Mouse (Mus musculus): ENCODE measurements around the gene Id1.

Gene Id1

GRCm38 (mm10) chr2:152736090-152736601, at the start of gene Id1:
Gene Id1 (plus strand): TSS chr2:152736251.
- DNase-seq: no peak

- no peak for DNase-seq
Measured at GRCm38 (mm10) chr2:152686399-152686798, 49.7 kb upstream of the Id1 start.

GRCm38 (mm10) chr2:152686806-152687267, 49.2 kb upstream of the Id1 start, which contains the start of gene Mcts2:
Gene Mcts2 (plus strand): TSS chr2:152687035.
- peak; percentile 93 for DNase-seq

GRCm38 (mm10) chr2:152691564-152692217, 44.4 kb upstream of the Id1 start:
- DNase-seq: no peak

DNA sequence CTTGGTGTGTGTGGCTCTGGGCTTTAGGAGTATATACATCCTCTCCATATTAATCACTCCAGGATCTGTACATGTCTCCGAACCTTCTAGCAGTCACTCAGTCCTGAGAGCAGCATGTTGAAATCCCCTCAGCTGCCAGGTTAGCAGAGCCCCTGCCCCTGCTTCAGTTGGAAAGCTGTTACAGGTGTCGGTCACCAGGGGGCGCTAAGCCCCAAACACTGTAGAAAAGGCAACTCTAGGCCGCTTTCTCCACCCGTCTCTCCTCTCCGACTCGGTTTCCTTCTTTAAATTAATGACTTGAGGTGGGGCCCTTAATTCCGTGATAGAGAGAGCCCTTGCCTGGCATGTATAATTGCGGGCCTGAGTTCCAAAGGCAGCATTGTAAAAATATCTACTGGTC, 42.8 kb upstream of the Id1 start:
- DNase-seq: peak; percentile 65

GRCm38 (mm10) chr2:152693735-152694134, 42.3 kb upstream of the Id1 start:
- DNase-seq: no peak

DNA sequence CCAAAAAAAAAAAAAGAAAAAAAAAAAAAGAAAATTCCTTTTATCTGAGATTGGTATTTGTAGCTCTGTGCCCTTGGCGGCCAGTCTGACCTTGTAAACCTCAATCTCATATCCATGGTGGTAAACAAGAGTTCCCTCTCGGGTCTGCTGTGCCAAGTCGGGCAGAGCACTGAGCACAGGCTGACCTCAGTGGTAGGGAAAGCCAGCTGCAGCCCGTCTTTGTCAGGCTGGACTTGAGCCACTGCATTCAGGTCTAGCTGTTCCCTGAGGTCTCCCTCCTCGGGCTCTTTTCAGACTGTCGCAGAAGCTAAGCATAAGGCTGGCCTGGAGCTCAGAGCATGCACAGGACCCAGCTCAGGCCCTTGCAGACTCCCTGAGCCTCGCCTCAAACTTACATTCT, 41.3 kb upstream of the Id1 start:
- no peak for DNase-seq

GRCm38 (mm10) chr2:152696016-152696415, 40.0 kb upstream of the Id1 start:
- DNase-seq: no peak

GRCm38 (mm10) chr2:152696476-152697164, 39.4 kb upstream of the Id1 start:
- DNase-seq: peak; percentile 93

- peak; percentile 39 for DNase-seq
Measured at GRCm38 (mm10) chr2:152700138-152700537, 35.9 kb upstream of the Id1 start.

DNA sequence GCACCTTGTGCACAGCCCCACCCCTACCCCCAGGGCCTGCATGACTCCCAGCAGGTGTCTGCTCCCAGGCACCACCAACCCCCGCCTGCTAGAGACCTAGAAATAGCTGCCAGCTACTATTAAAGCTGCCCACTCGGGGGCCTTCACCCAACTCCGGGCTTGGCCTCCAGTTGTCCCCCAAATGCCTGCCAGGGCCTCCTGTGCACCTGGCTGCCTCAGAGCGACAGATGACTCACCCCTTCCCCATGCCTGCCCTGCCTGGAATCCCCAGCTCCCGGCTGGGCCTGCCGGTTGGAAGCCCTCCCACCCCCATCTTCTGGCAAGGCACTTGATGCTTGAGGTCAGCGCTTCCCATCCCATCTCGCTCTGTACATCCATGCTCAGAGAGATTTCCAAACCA, 35.3 kb upstream of the Id1 start:
- peak; percentile 56 for DNase-seq

DNA sequence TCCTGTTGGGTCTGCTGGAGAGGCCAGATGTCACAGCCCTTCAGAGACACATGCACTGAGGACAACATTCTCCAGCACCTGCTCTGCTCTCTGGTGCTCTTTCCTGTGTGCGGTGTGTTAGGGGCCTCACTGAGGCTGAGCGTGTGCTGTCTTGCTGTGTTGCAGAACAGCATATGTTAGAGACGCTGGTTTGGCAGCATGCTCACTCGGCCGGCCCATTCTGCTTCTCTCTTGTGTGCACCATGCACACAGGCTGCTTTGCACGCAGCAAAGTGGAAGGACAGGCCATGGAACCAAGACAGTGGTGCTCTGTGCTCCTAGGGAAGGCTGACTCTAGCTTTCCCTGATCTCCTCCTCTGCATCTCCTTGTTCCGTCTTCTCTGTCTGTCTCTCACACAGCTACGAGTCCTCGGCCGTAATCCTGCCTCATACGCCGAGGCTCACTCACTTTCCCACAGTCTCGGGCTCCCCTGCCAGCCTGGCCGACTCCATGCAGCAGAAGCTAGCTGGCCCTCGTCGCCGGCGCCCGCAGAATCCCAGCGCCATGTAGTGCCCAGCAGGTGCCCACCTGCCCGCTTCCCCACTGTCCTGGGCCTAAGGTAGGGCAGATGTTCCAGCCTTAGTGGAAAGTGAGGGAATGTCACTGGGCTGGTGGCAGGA, 32.3 kb upstream of the Id1 start:
- peak; percentile 50 for DNase-seq

GRCm38 (mm10) chr2:152704256-152704605, 31.8 kb upstream of the Id1 start:
- DNase-seq: peak; percentile 72

DNA sequence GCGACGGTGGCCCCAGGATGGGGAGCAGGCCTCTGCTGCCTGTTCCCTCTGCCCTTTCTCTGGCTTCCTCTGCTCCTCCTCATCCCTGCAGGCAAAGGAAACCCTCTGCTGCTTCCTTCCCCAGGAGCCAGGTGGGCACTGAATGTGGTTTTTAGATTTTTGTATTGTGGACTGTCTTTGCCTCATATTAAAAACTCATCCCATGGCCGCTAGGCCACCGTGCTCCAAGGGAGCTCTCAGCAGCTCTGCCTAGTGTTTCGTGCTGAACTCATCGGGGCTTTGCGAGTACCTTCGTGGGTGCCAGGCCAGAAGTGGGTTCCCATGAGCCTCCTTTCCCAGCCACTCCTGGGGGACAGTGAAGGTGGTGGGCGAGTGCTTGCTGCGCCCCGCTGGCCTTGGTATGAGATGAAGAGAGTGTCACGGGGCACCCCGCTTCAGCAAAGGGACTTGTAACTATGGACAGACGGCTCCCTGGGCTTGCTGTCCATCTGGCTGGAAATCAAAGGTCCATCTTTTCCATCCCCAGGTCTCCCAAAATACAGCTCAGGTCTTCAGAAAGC, 31.2 kb upstream of the Id1 start:
- peak; percentile 40 for DNase-seq

DNA sequence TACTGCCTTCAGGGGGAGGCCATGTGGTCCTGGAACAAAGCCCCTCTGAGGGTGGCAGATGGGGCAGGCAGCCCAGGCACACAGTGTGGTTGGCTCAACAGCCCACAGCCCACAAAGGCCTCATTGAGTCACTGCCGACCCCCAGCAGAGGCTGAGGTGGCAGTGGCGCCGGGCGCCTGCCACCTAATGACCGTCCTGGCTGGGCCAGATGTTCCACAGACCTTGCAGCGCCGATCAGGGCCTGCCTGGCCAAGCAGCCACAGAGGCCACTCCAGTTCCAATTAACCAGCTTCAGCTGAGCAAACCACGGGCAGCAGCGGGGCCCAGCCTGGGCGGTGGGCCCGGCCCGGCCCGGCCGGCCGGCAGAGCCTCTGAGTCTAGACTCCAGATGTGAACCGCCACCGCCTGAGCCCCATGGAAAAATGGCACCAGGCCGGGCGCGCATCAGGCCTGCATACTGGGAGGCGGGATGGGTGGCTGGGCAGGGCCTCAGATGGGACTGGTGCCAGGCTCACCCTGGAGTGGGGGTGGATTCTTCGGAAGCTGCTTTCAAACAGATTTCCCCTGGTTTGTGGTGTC, 30.0 kb upstream of the Id1 start:
- DNase-seq: peak; percentile 57

DNA sequence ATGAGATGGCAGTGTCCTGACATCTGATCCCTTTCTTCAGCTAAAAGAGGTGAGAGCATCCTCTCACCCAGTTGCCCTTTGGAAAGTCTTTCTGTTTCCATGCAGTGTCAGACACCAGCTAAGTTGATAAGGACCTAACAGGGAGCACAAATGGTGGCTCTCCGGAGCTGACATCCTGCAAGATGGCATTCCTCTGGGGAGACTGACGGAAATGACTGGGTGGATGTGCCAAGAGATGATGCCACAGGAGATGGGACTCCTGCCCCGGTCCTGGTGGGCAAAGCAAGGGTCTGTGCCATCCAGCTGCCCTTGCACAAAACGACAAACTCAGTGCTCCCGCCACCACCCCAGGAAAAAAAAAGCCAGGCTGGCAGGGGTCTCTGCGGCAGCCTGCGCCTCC, 28.9 kb upstream of the Id1 start:
- no peak for DNase-seq

- DNase-seq: peak; percentile 67
Measured at GRCm38 (mm10) chr2:152707627-152708026, 28.4 kb upstream of the Id1 start.

GRCm38 (mm10) chr2:152709066-152709465, 27.0 kb upstream of the Id1 start:
- DNase-seq: no peak

GRCm38 (mm10) chr2:152716241-152716772, 19.7 kb upstream of the Id1 start:
- DNase-seq: no peak

DNA sequence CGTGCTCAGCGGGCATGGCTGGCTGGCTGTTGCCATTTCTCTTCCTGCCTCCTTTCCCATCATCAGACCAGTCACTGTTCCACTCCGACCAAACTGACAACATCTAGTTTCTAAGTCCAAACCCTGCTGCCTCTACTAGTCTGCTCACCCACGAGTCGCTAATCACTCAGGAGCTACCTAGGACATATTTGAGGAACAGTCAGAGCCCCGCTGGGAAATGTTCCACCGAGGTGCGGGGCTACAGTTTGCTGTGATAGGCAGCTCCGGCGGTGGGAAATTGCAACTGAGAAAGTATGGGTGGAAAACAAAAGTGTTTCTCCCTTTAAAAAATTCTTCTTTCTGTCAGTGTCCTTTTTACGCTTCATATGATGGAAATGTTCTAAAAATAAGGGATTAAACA, 18.4 kb upstream of the Id1 start:
- no peak for DNase-seq

DNA sequence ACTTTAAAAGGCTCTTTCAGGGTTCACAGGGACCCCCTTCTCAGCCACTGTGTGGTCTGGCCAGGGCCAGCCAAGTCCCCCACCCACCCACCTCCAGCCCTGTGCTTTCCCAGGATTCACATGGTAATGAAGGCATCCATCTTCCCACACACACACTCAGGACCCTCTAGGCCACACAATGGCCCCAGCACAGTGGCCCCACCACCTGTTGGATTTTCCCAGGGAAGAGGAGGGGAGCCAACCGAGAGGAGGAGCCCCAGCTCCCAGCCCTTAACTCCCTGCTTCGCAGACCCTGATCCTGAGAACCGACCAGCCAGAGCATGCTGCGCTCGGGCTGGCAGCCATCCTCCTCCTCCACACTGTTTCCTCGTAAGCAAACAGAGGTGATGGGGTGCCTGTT, 18.0 kb upstream of the Id1 start:
- DNase-seq: no peak

DNA sequence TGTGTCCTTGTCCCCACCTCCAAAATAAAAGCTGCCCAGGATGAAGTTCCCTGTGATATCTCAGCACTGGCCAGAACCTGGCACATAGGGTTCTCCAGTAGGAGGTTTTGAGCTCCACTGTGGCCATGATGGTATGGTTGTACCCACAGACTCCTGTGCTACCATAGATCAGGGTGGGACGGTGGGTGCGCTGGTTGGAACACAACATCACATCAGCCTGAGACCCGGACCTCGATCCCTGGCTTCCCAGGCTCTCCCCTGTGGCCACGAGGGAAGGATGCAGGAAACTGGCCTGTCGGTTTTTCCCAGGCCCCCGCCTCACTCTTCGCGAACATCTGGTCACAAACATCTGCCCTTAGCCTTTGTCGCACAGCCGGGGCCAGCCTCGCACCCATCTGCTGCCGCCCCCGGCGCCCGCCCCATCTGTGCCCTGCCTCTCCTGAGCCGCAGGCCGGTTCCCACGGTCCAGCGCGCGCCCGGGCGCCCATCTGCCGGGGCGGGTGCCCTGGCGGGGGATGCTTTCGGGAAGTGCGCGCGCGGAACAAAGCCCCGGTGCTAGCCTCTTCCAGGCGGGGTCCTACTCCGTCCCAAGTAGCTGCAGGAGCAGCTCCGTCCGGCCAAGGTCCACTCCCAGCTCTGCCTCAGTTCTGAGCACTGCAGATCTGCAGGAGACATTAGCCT, 12.3 kb upstream of the Id1 start:
- no peak for DNase-seq
